Mouse (Mus musculus) heart, embryonic 11.5 days (tissue): ENCODE results near the gene Ncapd3. TPM values are rescaled to one million over a fixed set of nuclear protein-coding genes. Genes with fewer than 3 reads are reported as not detected.
A peak's percentile ranks its signal among the peaks of the same experiment; 100 is the strongest.

Experiments used
- ATAC-seq: fragments of 200-750 bp; cut with Nextera tagmentation; replicated peaks from 2 replicates; pipeline ENCODE4 v1.8.0; 2017; ENCODE audit warnings: moderate library complexity; ENCODE audit not compliant: insufficient number of reproducible peaks, low FRiP score, low TSS enrichment
- H3K27ac ChIP-seq: fragments of 300-500 bp; sonication (generic); 2 replicates; pipeline ENCODE4 v1.5.1; 2014; ENCODE audit warnings: mild to moderate bottlenecking, low read depth, low read length
- H3K27me3 ChIP-seq: fragments of 300-500 bp; sonication (generic); 2 replicates; pipeline ENCODE4 v1.6.1; 2014; ENCODE audit warnings: mild to moderate bottlenecking, low read length, mixed read lengths; ENCODE audit not compliant: control insufficient read depth, insufficient read depth
- H3K36me3 ChIP-seq: fragments of 300-500 bp; sonication (generic); 2 replicates; pipeline ENCODE4 v1.6.1; 2014; ENCODE audit warnings: mild to moderate bottlenecking, low read length, moderate library complexity, mixed read lengths; ENCODE audit not compliant: control insufficient read depth, insufficient read depth
- H3K4me1 ChIP-seq: fragments of 300-500 bp; sonication (generic); 2 replicates; pipeline ENCODE4 v1.6.1; 2014; ENCODE audit warnings: low read length; ENCODE audit not compliant: control insufficient read depth, insufficient read depth
- H3K4me2 ChIP-seq: fragments of 300-500 bp; sonication (generic); 2 replicates; pipeline ENCODE4 v1.6.1; 2014; ENCODE audit warnings: mild to moderate bottlenecking, moderate library complexity
- H3K4me3 ChIP-seq: fragments of 300-500 bp; sonication (generic); 2 replicates; pipeline ENCODE4 v1.5.1; 2014; ENCODE audit warnings: low read depth, low read length
- H3K9ac ChIP-seq: fragments of 300-500 bp; sonication (generic); 2 replicates; pipeline ENCODE4 v1.6.1; 2014; ENCODE audit warnings: mild to moderate bottlenecking, low read depth, low read length, moderate library complexity
- H3K9me3 ChIP-seq: fragments of 300-500 bp; sonication (generic); replicated peaks from 2 replicates; pipeline ENCODE4 v1.6.1; 2016; ENCODE audit warnings: low read length; ENCODE audit not compliant: control insufficient read depth
- WGBS: fragments of 180-500 bp; shearing (Covaris S2); extraction: QIAGEN DNeasy Blood & Tissue Kit; methylation state at CpG from one replicate; pipeline ENCODE4 v1.1.7; 2014; ENCODE audit not compliant: insufficient replicate concordance; 5-methylcytosine and 5-hydroxymethylcytosine counted together
- polyA plus RNA-seq: library from polyadenylated mRNA; unstranded; fragments of >200 nt; fragmentation: Nextera tagmentation; extraction: Ambion mirVana; gene quantifications from 2 replicates; pipeline ENCODE4 v1.2.1, GENCODE M21; 2014

Gene Ncapd3
- 23.7 and 27.2 TPM in 2 replicates for polyA plus RNA-seq

DNA sequence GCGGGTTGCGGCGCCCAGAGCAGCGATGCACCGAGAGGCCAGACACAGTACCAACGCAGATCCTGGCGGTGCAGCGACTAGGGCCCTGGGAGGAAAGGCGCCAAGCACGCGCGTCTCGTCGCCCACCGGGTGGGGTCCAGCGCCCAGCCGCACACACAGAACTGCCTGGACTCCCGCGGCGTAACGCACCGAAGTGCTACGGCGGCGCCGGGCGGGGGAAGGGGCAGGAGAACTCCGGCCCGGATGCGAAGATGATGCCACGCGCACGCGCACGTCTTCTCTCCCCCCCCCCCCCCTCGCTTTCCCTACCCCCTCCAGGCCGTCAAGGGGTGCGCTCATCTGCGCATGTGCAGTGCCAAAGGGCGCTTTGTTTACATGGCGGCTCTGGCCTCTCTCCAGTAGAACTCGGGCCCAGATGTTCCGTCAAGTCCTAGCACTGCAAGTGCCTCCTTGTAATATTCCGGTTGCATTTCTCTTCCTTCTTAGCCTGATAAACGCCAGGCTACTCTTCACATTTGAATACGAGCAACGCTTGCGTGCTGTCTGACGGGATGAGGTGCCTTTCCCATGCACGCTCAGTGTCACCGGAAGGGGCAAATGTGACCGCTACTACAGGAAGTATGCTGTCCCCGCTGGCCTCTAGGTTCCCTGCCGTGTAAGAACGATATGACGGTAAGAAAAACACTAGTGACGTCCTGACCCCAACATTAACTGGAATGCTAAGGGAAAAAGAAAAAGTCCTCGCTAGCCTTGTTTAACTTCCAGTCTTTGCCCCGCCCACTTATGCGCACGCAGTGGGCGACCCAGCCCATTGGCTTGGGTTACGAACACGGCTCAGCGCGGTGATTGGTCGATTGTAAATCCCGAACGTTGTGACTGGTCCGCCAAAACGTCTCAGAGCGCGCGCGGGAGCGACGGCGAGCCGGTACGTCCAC lies at the start of gene Ncapd3, which contains the start of gene Vps26b:
Gene Ncapd3, plus strand, starts transcription at position 348 of the 935 bp plus-strand sequence.
Gene Vps26b, minus strand, starts transcription at position 238 of the 935 bp plus-strand sequence.
- Histone ChIP-seq H3K36me3 (no peaks in the 10 kb centered on the region), H3K9me3 (no peaks in the 10 kb centered on the region), H3K4me1 (peaks cover 24% of the 10 kb centered on the region), H3K4me2 (peak within 1 kb of the TSS; percentile 96), H3K27me3 (no peaks in the 10 kb centered on the region), H3K4me3 (peak within 1 kb of the TSS; percentile 98), H3K9ac (peak within 1 kb of the TSS; percentile 96), H3K27ac (peak within 1 kb of the TSS; percentile 93)
- under 1% methylated on average over 73 of the region's 80 CpGs for WGBS
- peak; percentile 93 for ATAC-seq

GRCm38 (mm10) chr9:26985090-26985613 lies 44.8 kb upstream of the Ncapd3 start:
- Histone ChIP-seq H3K9ac (no peak overlapping the region), H3K36me3 (peaks cover 19% of the 10 kb centered on the region; the same call in 1 of the 2 replicates), H3K27ac (no peak overlapping the region), H3K4me1 (no peaks in the 10 kb centered on the region), H3K4me2 (no peak overlapping the region), H3K4me3 (no peak overlapping the region), H3K9me3 (no peaks in the 10 kb centered on the region), H3K27me3 (no peaks in the 10 kb centered on the region)
- ATAC-seq = no peak
- WGBS = 89% methylated on average over 2 of the region's 2 CpGs

DNA sequence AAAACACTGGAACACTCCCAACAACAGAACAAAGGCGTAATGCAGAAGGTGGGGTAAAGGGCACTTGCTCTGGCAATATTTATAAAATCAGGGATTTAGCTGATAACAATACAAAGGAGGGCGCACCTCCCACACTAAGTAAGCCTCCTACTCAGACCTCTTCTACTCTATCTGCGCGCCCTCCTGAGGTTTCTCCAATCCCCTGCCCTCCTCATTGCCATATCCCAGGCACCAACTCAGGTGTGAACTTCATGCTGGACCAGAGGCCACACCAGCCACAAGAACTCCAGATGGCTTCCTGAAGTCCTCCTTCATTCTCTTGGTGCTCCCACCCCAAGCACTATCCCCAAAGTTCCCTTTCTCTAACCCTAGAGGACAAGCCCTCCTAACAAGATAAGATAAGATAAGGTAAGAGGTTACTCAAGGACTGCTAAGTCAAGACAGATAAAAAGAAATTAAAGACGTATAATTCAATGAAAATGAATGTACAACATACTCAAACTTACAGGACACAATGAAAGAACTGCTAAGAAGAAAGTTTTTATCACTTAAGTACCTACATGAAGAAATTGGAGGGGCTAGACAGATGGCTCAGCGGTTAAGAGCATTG lies 44.2 kb upstream of the Ncapd3 start:
- WGBS = 84% methylated on average over 6 of the region's 6 CpGs
- H3K36me3 ChIP-seq = peaks cover 21% of the 10 kb centered on the region; the same call in 1 of the 2 replicates
- H3K27me3 ChIP-seq = no peaks in the 10 kb centered on the region
- H3K27ac ChIP-seq = no peak overlapping the region
- H3K4me3 ChIP-seq = no peak overlapping the region
- no peaks in the 10 kb centered on the region for H3K9me3 ChIP-seq
- H3K4me2 ChIP-seq = no peak overlapping the region
- H3K9ac ChIP-seq = no peak overlapping the region
- no peaks in the 10 kb centered on the region for H3K4me1 ChIP-seq
- ATAC-seq = no peak

GRCm38 (mm10) chr9:26990181-26990580 lies 39.8 kb upstream of the Ncapd3 start:
- Histone ChIP-seq H3K27ac (no peak overlapping the region), H3K4me1 (no peaks in the 10 kb centered on the region), H3K9ac (no peak overlapping the region), H3K4me2 (no peak overlapping the region), H3K27me3 (no peaks in the 10 kb centered on the region), H3K36me3 (peaks cover 19% of the 10 kb centered on the region; the same call in 1 of the 2 replicates), H3K9me3 (no peaks in the 10 kb centered on the region), H3K4me3 (no peak overlapping the region)
- no peak for ATAC-seq
- 84% methylated on average over 4 of the region's 4 CpGs for WGBS

DNA sequence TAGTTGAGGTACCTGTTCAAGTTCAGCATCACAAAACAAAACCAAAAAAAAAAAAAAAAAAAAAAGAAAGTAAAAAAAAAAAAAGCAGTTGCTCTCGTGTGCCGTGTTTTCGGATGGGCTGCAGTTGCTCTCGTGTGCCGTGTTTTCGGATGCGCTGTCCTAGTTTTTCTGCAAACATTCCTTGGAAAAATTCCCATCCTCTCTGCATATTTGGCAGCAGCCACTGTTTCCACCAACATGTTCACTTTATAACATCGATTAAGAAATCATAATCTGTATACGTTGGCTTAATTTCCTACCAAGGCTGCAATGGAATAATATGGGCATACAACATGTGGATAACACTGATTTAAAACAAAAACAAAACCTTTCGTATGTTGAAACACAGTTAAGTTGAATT lies 36.9 kb upstream of the Ncapd3 start:
- WGBS = 93% methylated on average over 10 of the region's 10 CpGs
- H3K27me3 ChIP-seq = no peaks in the 10 kb centered on the region

DNA sequence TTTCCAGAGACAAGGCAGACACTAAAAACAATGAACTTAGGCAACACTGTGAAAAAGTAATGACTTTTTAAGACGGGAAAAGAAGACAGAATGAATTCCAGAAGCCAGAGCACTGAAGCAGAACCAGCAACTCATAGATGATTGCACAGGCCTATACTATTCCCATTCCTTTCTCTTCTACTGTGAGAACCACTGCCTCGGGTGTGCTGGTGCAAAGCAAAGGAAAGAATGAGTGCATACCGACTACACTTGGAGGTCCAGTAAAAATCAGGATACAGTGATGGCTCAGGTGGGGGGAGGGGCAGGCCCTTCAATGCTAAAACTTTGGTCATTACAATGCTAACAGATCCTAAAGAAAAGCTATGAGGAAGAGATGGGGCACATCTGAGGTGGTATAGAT lies 36.1 kb upstream of the Ncapd3 start:
- 76% methylated on average over 3 of the region's 3 CpGs for WGBS
- H3K4me1 ChIP-seq = no peaks in the 10 kb centered on the region
- ATAC-seq = no peak

More for the DNA sequence above, 36.9 kb upstream of the Ncapd3 start:
- Histone ChIP-seq H3K4me2 (no peak overlapping the region), H3K4me1 (no peaks in the 10 kb centered on the region), H3K36me3 (peaks cover 10% of the 10 kb centered on the region; the same call in 1 of the 2 replicates), H3K9me3 (no peaks in the 10 kb centered on the region), H3K4me3 (no peak overlapping the region), H3K27ac (no peak overlapping the region), H3K9ac (no peak overlapping the region)
- no peak for ATAC-seq

GRCm38 (mm10) chr9:26997062-26997461 lies 32.9 kb upstream of the Ncapd3 start:
- H3K4me3 ChIP-seq = no peak overlapping the region
- H3K27ac ChIP-seq = no peak overlapping the region
- peaks cover 9% of the 10 kb centered on the region for H3K4me1 ChIP-seq
- no peak overlapping the region for H3K9ac ChIP-seq
- no peaks in the 10 kb centered on the region for H3K27me3 ChIP-seq
- 87% methylated on average over 3 of the region's 3 CpGs for WGBS
- no peak overlapping the region for H3K4me2 ChIP-seq
- no peaks in the 10 kb centered on the region for H3K36me3 ChIP-seq
- no peaks in the 10 kb centered on the region for H3K9me3 ChIP-seq
- ATAC-seq = no peak

More for the DNA sequence above, 36.1 kb upstream of the Ncapd3 start:
- Histone ChIP-seq H3K27me3 (no peaks in the 10 kb centered on the region), H3K9me3 (no peaks in the 10 kb centered on the region), H3K27ac (no peak overlapping the region), H3K4me3 (no peak overlapping the region), H3K4me2 (no peak overlapping the region), H3K36me3 (peaks cover 10% of the 10 kb centered on the region; the same call in 1 of the 2 replicates), H3K9ac (no peak overlapping the region)

DNA sequence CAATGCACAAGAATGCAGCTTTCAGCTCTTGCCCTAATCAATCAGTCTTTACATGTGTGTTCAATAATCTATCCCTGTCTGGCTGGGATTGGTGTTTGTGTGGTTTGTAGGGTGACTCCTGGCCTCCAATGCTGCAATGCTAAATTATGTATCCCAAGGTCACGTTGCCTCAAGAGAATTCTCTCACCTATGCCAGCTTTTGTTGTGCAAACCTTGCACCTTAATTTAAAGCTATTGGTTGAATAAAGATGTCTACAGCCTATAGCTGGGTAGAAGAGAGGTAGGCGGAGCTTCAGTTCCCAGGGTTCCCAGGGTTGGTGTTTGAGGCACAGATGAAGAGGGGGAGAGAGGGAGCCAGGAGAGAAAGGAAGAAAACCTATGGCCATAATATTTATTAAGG lies 32.5 kb upstream of the Ncapd3 start:
- Histone ChIP-seq H3K9ac (no peak overlapping the region), H3K36me3 (no peaks in the 10 kb centered on the region), H3K27ac (no peak overlapping the region), H3K4me3 (no peak overlapping the region), H3K4me1 (peaks cover 9% of the 10 kb centered on the region), H3K4me2 (no peak overlapping the region), H3K9me3 (no peaks in the 10 kb centered on the region), H3K27me3 (no peaks in the 10 kb centered on the region)
- WGBS = 80% methylated on average over 2 of the region's 2 CpGs
- no peak for ATAC-seq
